Mouse (Mus musculus) stomach, embryonic 16.5 days (tissue): ENCODE results near the gene Nt5dc1. TPM values are rescaled to one million over a fixed set of nuclear protein-coding genes. Genes with fewer than 3 reads are reported as not detected.
A peak's percentile ranks its signal among the peaks of the same experiment; 100 is the strongest.

Experiments
- ATAC-seq: fragments of 200-750 bp; cut with Nextera tagmentation; 2 replicates; pipeline ENCODE4 v1.8.0; 2017; ENCODE audit warnings: moderate number of reproducible peaks, moderate TSS enrichment; ENCODE audit not compliant: insufficient read depth, low FRiP score
- H3K27ac ChIP-seq: fragments of 300-500 bp; sonication (generic); 2 replicates; pipeline ENCODE4 v1.5.1; 2014; ENCODE audit warnings: low read length
- H3K27me3 ChIP-seq: fragments of 300-500 bp; sonication (generic); 2 replicates; pipeline ENCODE4 v1.6.1; 2014; ENCODE audit warnings: low read length, control low read depth, mixed read lengths; ENCODE audit not compliant: control insufficient read depth, insufficient read depth
- H3K36me3 ChIP-seq: fragments of 300-500 bp; sonication (generic); 2 replicates; pipeline ENCODE4 v1.6.1; 2014; ENCODE audit warnings: low read length; ENCODE audit not compliant: control insufficient read depth, insufficient read depth
- H3K4me1 ChIP-seq: fragments of 300-500 bp; sonication (generic); 2 replicates; pipeline ENCODE4 v1.6.1; 2014; ENCODE audit warnings: low read length, control low read depth, mixed read lengths; ENCODE audit not compliant: control insufficient read depth, insufficient read depth
- H3K4me2 ChIP-seq: fragments of 300-500 bp; sonication (generic); 2 replicates; pipeline ENCODE4 v1.6.1; 2014; ENCODE audit warnings: low read depth, low read length, mixed read lengths
- H3K4me3 ChIP-seq: fragments of 300-500 bp; sonication (generic); replicated peaks from 2 replicates; pipeline ENCODE4 v1.5.1; 2014; ENCODE audit warnings: mild to moderate bottlenecking, low read length
- H3K9ac ChIP-seq: fragments of 300-500 bp; sonication (generic); 2 replicates; pipeline ENCODE4 v1.6.1; 2014; ENCODE audit warnings: low read length
- H3K9me3 ChIP-seq: fragments of 300-500 bp; sonication (generic); replicated peaks from 2 replicates; pipeline ENCODE4 v1.6.1; 2016; ENCODE audit warnings: low read length, control low read depth; ENCODE audit not compliant: control insufficient read depth
- WGBS: fragments of 180-500 bp; shearing (Covaris S2); extraction: QIAGEN DNeasy Blood & Tissue Kit; methylation state at CpG from one replicate; pipeline ENCODE4 v1.1.7; 2014; 5-methylcytosine and 5-hydroxymethylcytosine counted together
- polyA plus RNA-seq: library from polyadenylated mRNA; unstranded; fragments of >200 nt; fragmentation: Nextera tagmentation; extraction: Ambion mirVana; gene quantifications from 2 replicates; pipeline ENCODE4 v1.2.1, GENCODE M21; 2015

Nt5dc1 gene
- polyA plus RNA-seq, 1 experiment from 2014 or later, result 13.2 TPM

- H3K4me2 ChIP-seq, result no peak overlapping the region
- H3K9ac ChIP-seq, result no peak overlapping the region
- H3K9me3 ChIP-seq, result no peaks in the 10 kb centered on the region
- ATAC-seq, result no peak
- H3K36me3 ChIP-seq, result no peaks in the 10 kb centered on the region
- H3K4me1 ChIP-seq, result no peaks in the 10 kb centered on the region
- WGBS, result 52% methylated on average over 5 of the region's 5 CpGs
- no peak overlapping the region for H3K4me3 ChIP-seq
- no peaks in the 10 kb centered on the region for H3K27me3 ChIP-seq
- no peak overlapping the region for H3K27ac ChIP-seq
These were observed 91.2 kb downstream of the Nt5dc1 start for GRCm38 (mm10) chr10:34327144-34327543.

GRCm38 (mm10) chr10:34326701-34327100, 91.7 kb downstream of the Nt5dc1 start:
- Histone ChIP-seq H3K9me3 (no peaks in the 10 kb centered on the region), H3K27ac (no peak overlapping the region), H3K4me2 (no peak overlapping the region), H3K27me3 (no peaks in the 10 kb centered on the region), H3K4me1 (no peaks in the 10 kb centered on the region), H3K36me3 (no peaks in the 10 kb centered on the region), H3K4me3 (no peak overlapping the region), H3K9ac (no peak overlapping the region)
- 21% methylated on average over 4 of the region's 4 CpGs for WGBS
- no peak for ATAC-seq

GRCm38 (mm10) chr10:34320809-34321208, 97.5 kb downstream of the Nt5dc1 start:
- H3K36me3 ChIP-seq, result no peaks in the 10 kb centered on the region
- H3K4me3 ChIP-seq, result no peak overlapping the region
- 75% methylated on average over 2 of the region's 2 CpGs for WGBS
- no peak overlapping the region for H3K9ac ChIP-seq
- no peaks in the 10 kb centered on the region for H3K9me3 ChIP-seq
- H3K27ac ChIP-seq, result no peak overlapping the region
- H3K27me3 ChIP-seq, result no peaks in the 10 kb centered on the region
- no peak overlapping the region for H3K4me2 ChIP-seq
- H3K4me1 ChIP-seq, result no peaks in the 10 kb centered on the region; the same call in 1 of the 2 replicates
- no peak for ATAC-seq

DNA sequence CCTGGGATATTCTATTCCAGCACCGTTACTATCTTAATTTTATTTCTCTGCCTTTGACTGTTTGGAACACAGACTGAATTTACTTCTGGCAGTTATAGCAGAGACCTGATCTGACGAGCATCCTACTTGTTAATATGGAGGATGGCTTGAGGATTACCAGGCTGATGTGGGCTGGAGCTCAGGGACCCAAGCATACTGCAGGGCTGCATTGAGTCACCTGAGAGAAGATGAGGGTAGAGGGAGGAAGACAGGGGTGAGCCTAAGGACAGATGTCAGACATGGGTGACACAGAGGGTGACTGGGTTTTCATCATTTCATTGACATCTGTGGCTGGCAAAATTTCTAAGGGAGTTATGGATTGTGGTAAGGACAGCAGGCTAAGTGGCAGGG, 101.1 kb downstream of the Nt5dc1 start:
- Histone ChIP-seq H3K9me3 (no peaks in the 10 kb centered on the region), H3K27me3 (no peaks in the 10 kb centered on the region), H3K27ac (no peak overlapping the region), H3K4me1 (no peaks in the 10 kb centered on the region; the same call in 1 of the 2 replicates), H3K9ac (no peak overlapping the region), H3K4me2 (no peak overlapping the region), H3K36me3 (no peaks in the 10 kb centered on the region), H3K4me3 (no peak overlapping the region)
- no peak for ATAC-seq
- WGBS, result 36% methylated on average over 2 of the region's 2 CpGs

DNA sequence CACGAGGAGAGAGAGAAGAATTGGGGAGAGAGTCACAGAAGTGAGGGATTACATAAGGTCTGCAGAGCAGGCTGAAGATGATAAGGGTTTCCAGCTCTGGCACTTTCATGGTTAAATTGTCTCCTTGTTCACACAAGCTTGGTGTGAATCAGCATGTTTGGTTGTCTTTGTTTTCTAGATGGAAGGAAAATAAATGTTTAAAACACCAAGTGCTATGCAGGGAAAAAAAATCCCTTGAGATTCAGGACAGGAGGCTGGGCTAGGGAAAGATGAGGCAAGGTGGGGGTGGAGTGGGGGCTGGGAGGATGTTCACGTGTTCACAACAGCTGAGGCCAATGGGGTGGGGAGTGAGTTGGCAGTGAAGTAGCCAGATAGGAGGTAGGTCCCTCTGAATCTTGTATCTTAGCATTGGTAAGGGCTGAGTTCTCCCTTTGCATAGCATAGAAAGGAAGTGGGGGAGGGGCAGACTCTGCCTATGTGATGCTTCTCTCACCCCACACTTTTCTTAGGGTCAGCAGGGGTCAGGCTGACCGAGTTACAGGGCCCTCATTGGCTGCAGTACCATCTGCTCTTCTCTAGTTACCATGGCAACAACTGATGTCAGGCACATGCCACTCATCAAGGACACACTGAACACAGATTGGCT, 101.7 kb downstream of the Nt5dc1 start:
- Histone ChIP-seq H3K27me3 (no peaks in the 10 kb centered on the region), H3K4me3 (no peak overlapping the region), H3K36me3 (no peaks in the 10 kb centered on the region), H3K9me3 (no peaks in the 10 kb centered on the region), H3K27ac (no peak overlapping the region), H3K4me1 (no peaks in the 10 kb centered on the region; the same call in 1 of the 2 replicates), H3K4me2 (0 out of 2 replicates have a peak overlapping the region, but pooled peaks have one; percentile 10), H3K9ac (no peak overlapping the region)
- peak; percentile 56; the same call in 1 of the 2 replicates for ATAC-seq
- WGBS, result 3% methylated on average over 3 of the region's 3 CpGs

GRCm38 (mm10) chr10:34312536-34312935, 105.8 kb downstream of the Nt5dc1 start:
- Histone ChIP-seq H3K9ac (no peak overlapping the region), H3K4me3 (no peak overlapping the region), H3K4me1 (no peaks in the 10 kb centered on the region; the same call in 1 of the 2 replicates), H3K27ac (no peak overlapping the region), H3K9me3 (no peaks in the 10 kb centered on the region), H3K4me2 (no peak overlapping the region), H3K27me3 (no peaks in the 10 kb centered on the region), H3K36me3 (no peaks in the 10 kb centered on the region)
- 75% methylated on average over 3 of the region's 3 CpGs for WGBS
- ATAC-seq, result no peak

- no peak overlapping the region for H3K27ac ChIP-seq
- no peak for ATAC-seq
- H3K4me3 ChIP-seq, result no peak overlapping the region
- WGBS, result 81% methylated on average over 9 of the region's 9 CpGs
- no peaks in the 10 kb centered on the region for H3K27me3 ChIP-seq
- no peak overlapping the region for H3K4me2 ChIP-seq
- H3K4me1 ChIP-seq, result no peaks in the 10 kb centered on the region
- no peaks in the 10 kb centered on the region for H3K36me3 ChIP-seq
- no peak overlapping the region for H3K9ac ChIP-seq
- H3K9me3 ChIP-seq, result no peaks in the 10 kb centered on the region
These were observed 108.3 kb downstream of the Nt5dc1 start for GRCm38 (mm10) chr10:34309915-34310685.

DNA sequence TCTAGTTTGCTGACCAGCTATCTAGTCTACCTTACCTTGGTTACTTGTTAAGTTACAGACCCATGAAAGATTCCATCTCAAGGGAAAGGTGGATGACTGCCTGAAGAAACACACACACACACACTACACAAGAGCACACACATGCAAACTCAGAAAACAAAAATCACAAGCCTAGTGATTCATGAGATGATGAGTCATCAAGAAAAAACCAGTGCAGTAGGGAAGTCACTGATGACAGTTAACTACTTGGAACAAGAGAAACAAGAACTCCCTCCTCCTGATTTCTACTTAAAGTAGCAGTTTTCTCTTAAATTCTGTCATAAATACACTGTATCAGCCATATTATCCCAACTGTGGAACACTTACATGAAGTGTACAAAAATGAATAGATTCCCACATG, 111.3 kb downstream of the Nt5dc1 start:
- H3K9me3 ChIP-seq, result no peaks in the 10 kb centered on the region

GRCm38 (mm10) chr10:34300368-34300767, 118.0 kb downstream of the Nt5dc1 start:
- H3K9ac ChIP-seq, result 0 out of 2 replicates have a peak overlapping the region, but pooled peaks have one; percentile 22
- ATAC-seq, result no peak
- no peaks in the 10 kb centered on the region for H3K36me3 ChIP-seq
- H3K4me3 ChIP-seq, result no peak overlapping the region
- H3K4me2 ChIP-seq, result peak overlapping the region; percentile 6; the same call in 1 of the 2 replicates
- WGBS, result 33% methylated on average over 5 of the region's 5 CpGs
- H3K4me1 ChIP-seq, result 0 out of 2 replicates have a peak, but pooled peaks cover 9% of the 10 kb centered on the region
- H3K27ac ChIP-seq, result no peak overlapping the region
- H3K27me3 ChIP-seq, result no peaks in the 10 kb centered on the region
- H3K9me3 ChIP-seq, result no peaks in the 10 kb centered on the region

More for the DNA sequence above, 111.3 kb downstream of the Nt5dc1 start:
- Histone ChIP-seq H3K4me3 (no peak overlapping the region), H3K27me3 (no peaks in the 10 kb centered on the region), H3K9ac (no peak overlapping the region), H3K27ac (no peak overlapping the region), H3K4me2 (no peak overlapping the region), H3K36me3 (no peaks in the 10 kb centered on the region), H3K4me1 (no peaks in the 10 kb centered on the region)
- ATAC-seq, result no peak
